Mouse (Mus musculus) C2C12 (cell line): ENCODE data around the gene Hsp90ab1. TPM values are rescaled to one million over a fixed set of nuclear protein-coding genes. Genes with fewer than 3 reads are reported as not detected.

Source experiments
- H3K27me3 ChIP-seq: one replicate; pipeline ENCODE4 v1.6.1; 2011; ENCODE audit not compliant: control insufficient read depth, insufficient read depth, insufficient read length
- H3K36me3 ChIP-seq: one replicate; pipeline ENCODE4 v1.6.1; 2011; ENCODE audit not compliant: control insufficient read depth, insufficient read depth
- H3K4me3 ChIP-seq: one replicate; pipeline ENCODE4 v1.5.1; 2011; ENCODE audit warnings: mild to moderate bottlenecking, control low read depth; ENCODE audit not compliant: poor library complexity, insufficient read depth, severe bottlenecking
- H3K79me2 ChIP-seq: one replicate; pipeline ENCODE4 v1.6.1; 2011; ENCODE audit not compliant: control insufficient read depth, insufficient read depth
- H3K79me3 ChIP-seq: one replicate; pipeline ENCODE4 v1.6.1; 2011; ENCODE audit warnings: low read depth, control low read depth
- H3ac ChIP-seq: one replicate; pipeline ENCODE3; 2011; ENCODE audit warnings: low read depth; ENCODE audit not compliant: control insufficient read depth, insufficient read length
- CEBPB ChIP-seq: IDR thresholded peaks from one replicate; pipeline ENCODE4 v1.6.1; 2011; ENCODE audit warnings: low read depth, mild to moderate bottlenecking, control low read depth, moderate library complexity
- CTCF ChIP-seq: IDR thresholded peaks from one replicate; pipeline ENCODE4 v1.5.1; 2011; ENCODE audit not compliant: control insufficient read depth, insufficient read depth, insufficient read length
- FOSL1 ChIP-seq: IDR thresholded peaks from one replicate; pipeline ENCODE4 v1.8.0; 2011; ENCODE audit warnings: mild to moderate bottlenecking, low read length; ENCODE audit not compliant: poor library complexity, insufficient read depth, severe bottlenecking
- MAX ChIP-seq: IDR thresholded peaks from one replicate; pipeline ENCODE4 v1.6.1; 2011; ENCODE audit warnings: mild to moderate bottlenecking, control low read depth
- MYOD1 ChIP-seq: IDR thresholded peaks from one replicate; pipeline ENCODE4 v1.6.1; 2011; ENCODE audit warnings: low read depth; ENCODE audit not compliant: control insufficient read depth, insufficient read length
- MYOG ChIP-seq: IDR thresholded peaks from one replicate; pipeline ENCODE4 v1.6.1; 2011; ENCODE audit not compliant: control insufficient read depth, insufficient read length; ENCODE audit errors: extremely low read depth
- USF1 ChIP-seq: IDR thresholded peaks from one replicate; pipeline ENCODE4 v1.6.1; 2011; ENCODE audit warnings: low read depth, mild to moderate bottlenecking, control low read depth, moderate library complexity
- polyA plus RNA-seq: library from polyadenylated mRNA; unstranded; fragments of >200 nt; fragmentation: generic; extraction: Trizol; gene quantifications from one replicate; pipeline ENCODE4 v1.2.1, GENCODE M21; 2012; ENCODE audit warnings: missing spikeins

The Hsp90ab1 gene
- polyA plus RNA-seq, 1 experiment: 2,021 TPM

- Histone ChIP-seq H3K79me2 (peaks cover 75% of the 10 kb centered on the region), H3K4me3 (no peak overlapping the region), H3ac (peak overlapping the region; percentile 39), H3K27me3 (no peaks in the 10 kb centered on the region), H3K36me3 (peaks cover 48% of the 10 kb centered on the region), H3K79me3 (peaks cover 55% of the 10 kb centered on the region)
- TF ChIP-seq MYOD1 (no peak), FOSL1 (no peak), CTCF (no peak), MAX (no peak), USF1 (no peak), MYOG (no peak), CEBPB (no peak)
Measured at GRCm38 (mm10) chr17:45591701-45592605, 18.9 kb upstream of the Hsp90ab1 start.

- no peaks in the 10 kb centered on the region for H3K27me3 ChIP-seq
- peaks cover 55% of the 10 kb centered on the region for H3K79me3 ChIP-seq
- peaks cover 75% of the 10 kb centered on the region for H3K79me2 ChIP-seq
- TF ChIP-seq MAX: no peak
- no peak overlapping the region for H3ac ChIP-seq
- H3K36me3 ChIP-seq: peaks cover 63% of the 10 kb centered on the region
- no peak overlapping the region for H3K4me3 ChIP-seq
Measured at GRCm38 (mm10) chr17:45590410-45590809, 17.3 kb upstream of the Hsp90ab1 start.

GRCm38 (mm10) chr17:45589844-45590243, 16.8 kb upstream of the Hsp90ab1 start:
- no peak overlapping the region for H3K4me3 ChIP-seq
- H3K27me3 ChIP-seq: no peaks in the 10 kb centered on the region
- H3K79me2 ChIP-seq: peaks cover 69% of the 10 kb centered on the region
- TF ChIP-seq CTCF (no peak), MAX (no peak), MYOG (no peak), CEBPB (no peak), FOSL1 (no peak), MYOD1 (no peak), USF1 (no peak)
- H3K36me3 ChIP-seq: peaks cover 63% of the 10 kb centered on the region
- H3ac ChIP-seq: no peak overlapping the region
- H3K79me3 ChIP-seq: peaks cover 51% of the 10 kb centered on the region

GRCm38 (mm10) chr17:45589236-45589635, 16.2 kb upstream of the Hsp90ab1 start:
- H3K4me3 ChIP-seq: no peak overlapping the region
- TF ChIP-seq MYOG (no peak), FOSL1 (no peak), MYOD1 (no peak), CTCF (no peak), CEBPB (no peak), MAX (no peak), USF1 (no peak)
- peaks cover 63% of the 10 kb centered on the region for H3K79me2 ChIP-seq
- peaks cover 45% of the 10 kb centered on the region for H3K79me3 ChIP-seq
- peaks cover 63% of the 10 kb centered on the region for H3K36me3 ChIP-seq
- no peak overlapping the region for H3ac ChIP-seq
- H3K27me3 ChIP-seq: no peaks in the 10 kb centered on the region

GRCm38 (mm10) chr17:45588370-45588769, 15.3 kb upstream of the Hsp90ab1 start:
- no peaks in the 10 kb centered on the region for H3K27me3 ChIP-seq
- no peak overlapping the region for H3ac ChIP-seq
- H3K79me2 ChIP-seq: peaks cover 54% of the 10 kb centered on the region
- peaks cover 36% of the 10 kb centered on the region for H3K79me3 ChIP-seq
- TF ChIP-seq MYOD1 (no peak), FOSL1 (no peak), USF1 (no peak), MAX (no peak), MYOG (no peak), CEBPB (no peak)
- H3K36me3 ChIP-seq: peaks cover 69% of the 10 kb centered on the region
- H3K4me3 ChIP-seq: no peak overlapping the region

- H3K4me3 ChIP-seq: no peak overlapping the region
- TF ChIP-seq CTCF (no peak), MYOD1 (no peak), FOSL1 (no peak), MYOG (no peak), CEBPB (no peak), USF1 (no peak), MAX (no peak)
- H3K79me2 ChIP-seq: peaks cover 35% of the 10 kb centered on the region
- H3ac ChIP-seq: no peak overlapping the region
- H3K36me3 ChIP-seq: peaks cover 68% of the 10 kb centered on the region
- no peaks in the 10 kb centered on the region for H3K27me3 ChIP-seq
- H3K79me3 ChIP-seq: peaks cover 18% of the 10 kb centered on the region
Measured at GRCm38 (mm10) chr17:45586449-45586837, 13.4 kb upstream of the Hsp90ab1 start.
